Mouse (Mus musculus): Measurements from ENCODE around the gene Krit1. TPM values are rescaled to one million over a fixed set of nuclear protein-coding genes. Genes with fewer than 3 reads are reported as not detected.
"Not testable (repeated sequence)": the region's sequence is repeated elsewhere in the genome, so short reads cannot be mapped to it uniquely, and the experiment has no call there.

Krit1 gene
- polyA plus RNA-seq, 1 experiment = 46.4 TPM

GRCm38 (mm10) chr5:3800881-3801280 lies 2.1 kb upstream of the Krit1 start:
- DNase-seq (ENCODE audit: low read depth) = no peak
- TF ChIP-seq POLR2A (IDR thresholded peaks at IDR 0.05; ENCODE audit: borderline replicate concordance, extremely low read depth, insufficient read depth, insufficient read length, poor library complexity, severe bottlenecking) (no peak), CTCF (IDR thresholded peaks at IDR 0.05; ENCODE audit: borderline replicate concordance, extremely low read depth, insufficient read depth, insufficient read length) (no peak)

GRCm38 (mm10) chr5:3801672-3802432 lies 1.1 kb upstream of the Krit1 start:
- no peak for DNase-seq (ENCODE audit: low read depth)
- TF ChIP-seq CTCF (IDR thresholded peaks at IDR 0.05; ENCODE audit: borderline replicate concordance, extremely low read depth, insufficient read depth, insufficient read length) (no peak), POLR2A (IDR thresholded peaks at IDR 0.05; ENCODE audit: borderline replicate concordance, extremely low read depth, insufficient read depth, insufficient read length, poor library complexity, severe bottlenecking) (no peak)

- no peak for DNase-seq (ENCODE audit: low read depth)
- no peak for TF ChIP-seq CTCF (IDR thresholded peaks at IDR 0.05; ENCODE audit: borderline replicate concordance, extremely low read depth, insufficient read depth, insufficient read length)
- TF ChIP-seq POLR2A (IDR thresholded peaks at IDR 0.05; ENCODE audit: borderline replicate concordance, extremely low read depth, insufficient read depth, insufficient read length, poor library complexity, severe bottlenecking) = no peak
These were observed 545 bp downstream of the Krit1 start for GRCm38 (mm10) chr5:3803292-3804165.

GRCm38 (mm10) chr5:3808472-3808871 lies 5.5 kb downstream of the Krit1 start:
- DNase-seq (ENCODE audit: low read depth) = no peak
- TF ChIP-seq CTCF (IDR thresholded peaks at IDR 0.05; ENCODE audit: borderline replicate concordance, extremely low read depth, insufficient read depth, insufficient read length) = no peak
- TF ChIP-seq POLR2A (IDR thresholded peaks at IDR 0.05; ENCODE audit: borderline replicate concordance, extremely low read depth, insufficient read depth, insufficient read length, poor library complexity, severe bottlenecking) = no peak

- TF ChIP-seq CTCF (IDR thresholded peaks at IDR 0.05; ENCODE audit: borderline replicate concordance, extremely low read depth, insufficient read depth, insufficient read length) (no peak), POLR2A (IDR thresholded peaks at IDR 0.05; ENCODE audit: borderline replicate concordance, extremely low read depth, insufficient read depth, insufficient read length, poor library complexity, severe bottlenecking) (no peak)
- no peak for DNase-seq (ENCODE audit: low read depth)
These were observed 31.1 kb downstream of the Krit1 start for GRCm38 (mm10) chr5:3834107-3834506.

- no peak for TF ChIP-seq POLR2A (IDR thresholded peaks at IDR 0.05; ENCODE audit: borderline replicate concordance, extremely low read depth, insufficient read depth, insufficient read length, poor library complexity, severe bottlenecking)
- TF ChIP-seq CTCF (IDR thresholded peaks at IDR 0.05; ENCODE audit: borderline replicate concordance, extremely low read depth, insufficient read depth, insufficient read length) = no peak
- DNase-seq (ENCODE audit: low read depth) = peak; percentile 21
These were observed 42.0 kb downstream of the Krit1 start, which contains the start of gene Lrrd1 for GRCm38 (mm10) chr5:3845026-3845425. Lrrd1 (plus strand) TSS chr5:3845173.

GRCm38 (mm10) chr5:3870161-3870560 lies 67.2 kb downstream of the Krit1 start:
- TF ChIP-seq POLR2A (IDR thresholded peaks at IDR 0.05; ENCODE audit: borderline replicate concordance, extremely low read depth, insufficient read depth, insufficient read length, poor library complexity, severe bottlenecking) = no peak
- TF ChIP-seq CTCF (IDR thresholded peaks at IDR 0.05; ENCODE audit: borderline replicate concordance, extremely low read depth, insufficient read depth, insufficient read length) = no peak
- no peak for DNase-seq (ENCODE audit: low read depth)

GRCm38 (mm10) chr5:3872348-3872747 lies 69.4 kb downstream of the Krit1 start:
- DNase-seq (ENCODE audit: low read depth) = no peak
- TF ChIP-seq CTCF (IDR thresholded peaks at IDR 0.05; ENCODE audit: borderline replicate concordance, extremely low read depth, insufficient read depth, insufficient read length) = no peak
- TF ChIP-seq POLR2A (IDR thresholded peaks at IDR 0.05; ENCODE audit: borderline replicate concordance, extremely low read depth, insufficient read depth, insufficient read length, poor library complexity, severe bottlenecking) = no peak

- peak; percentile 38 for DNase-seq (ENCODE audit: low read depth)
- TF ChIP-seq CTCF (IDR thresholded peaks at IDR 0.05; ENCODE audit: borderline replicate concordance, extremely low read depth, insufficient read depth, insufficient read length) (no peak), POLR2A (IDR thresholded peaks at IDR 0.05; ENCODE audit: borderline replicate concordance, extremely low read depth, insufficient read depth, insufficient read length, poor library complexity, severe bottlenecking) (no peak)
These were observed 70.5 kb downstream of the Krit1 start for GRCm38 (mm10) chr5:3873485-3873884.

GRCm38 (mm10) chr5:3886862-3887261 lies 83.9 kb downstream of the Krit1 start:
- not testable (repeated sequence) for DNase-seq (ENCODE audit: low read depth)

- TF ChIP-seq POLR2A (IDR thresholded peaks at IDR 0.05; ENCODE audit: borderline replicate concordance, extremely low read depth, insufficient read depth, insufficient read length, poor library complexity, severe bottlenecking) (no peak), CTCF (IDR thresholded peaks at IDR 0.05; ENCODE audit: borderline replicate concordance, extremely low read depth, insufficient read depth, insufficient read length) (no peak)
- DNase-seq (ENCODE audit: low read depth) = no peak
These were observed 86.2 kb downstream of the Krit1 start for GRCm38 (mm10) chr5:3889201-3889600.

GRCm38 (mm10) chr5:3893459-3894293 lies 90.7 kb downstream of the Krit1 start, which contains the start of gene Mterf1a:
Mterf1a (minus strand) TSS chr5:3893933.
- DNase-seq (ENCODE audit: low read depth) = peak; percentile 41

- DNase-seq (ENCODE audit: low read depth) = not testable (repeated sequence)
These were observed 91.3 kb downstream of the Krit1 start for GRCm38 (mm10) chr5:3894294-3894619.
